Mouse (Mus musculus) cerebellum, adult 2 months (tissue): Measurements from ENCODE around the gene Eno4.
A peak's percentile ranks its signal among the peaks of the same experiment; 100 is the strongest.

Experiments used
- CTCF ChIP-seq: fragments of 200-500 bp; IDR thresholded peaks from 2 replicates; pipeline ENCODE4 v1.5.1; 2011; ENCODE audit warnings: low read depth, mild to moderate bottlenecking, control low read depth, low read length, moderate library complexity, borderline replicate concordance; ENCODE audit not compliant: insufficient read depth
- POLR2A ChIP-seq: fragments of 200-500 bp; IDR thresholded peaks from 2 replicates; pipeline ENCODE4 v1.6.1; 2011; ENCODE audit warnings: low read length, control low read depth, borderline replicate concordance; ENCODE audit not compliant: insufficient read depth

GRCm38 (mm10) chr19:58942841-58943828, at the start of gene Eno4, which contains the start of gene Hspa12a:
- TF ChIP-seq POLR2A (peak; percentile 100), CTCF (no peak)
